Mouse (Mus musculus): Measurements from ENCODE around the gene Acp7.

DNA sequence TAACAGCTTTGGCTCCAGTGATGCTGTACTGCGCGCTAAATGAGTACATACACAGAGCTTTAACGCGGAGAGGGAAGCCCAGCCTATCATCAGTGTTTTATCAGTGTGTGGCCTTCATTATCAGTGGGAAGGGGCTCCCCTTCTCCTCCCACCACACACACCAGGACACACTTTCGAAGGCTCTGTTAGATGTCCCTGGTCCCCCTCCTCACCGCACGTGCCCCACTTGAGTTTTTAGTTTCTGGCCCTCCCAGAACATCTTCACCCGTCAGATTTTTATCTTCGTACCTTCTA lies 33.9 kb downstream of the Acp7 start:
- TF ChIP-seq CTCF (IDR thresholded peaks at IDR 0.05; ENCODE audit: low read depth), result no peak
- TF ChIP-seq EP300 (IDR thresholded peaks at IDR 0.05; ENCODE audit: low read depth), result no peak
